Mouse (Mus musculus) cortical plate, adult 2 months (tissue): ENCODE results near the gene 1110002E22Rik.

ENCODE experiments used
- CTCF ChIP-seq: fragments of 200-500 bp; IDR thresholded peaks from 2 replicates; pipeline ENCODE4 v1.5.1; 2011; ENCODE audit warnings: mild to moderate bottlenecking, control low read depth, low read length; ENCODE audit not compliant: insufficient read depth; ENCODE audit errors: extremely low read depth
- POLR2A ChIP-seq: fragments of 200-500 bp; IDR thresholded peaks from 2 replicates; pipeline ENCODE4 v1.6.1; 2011; ENCODE audit warnings: mild to moderate bottlenecking, low read length, control low read depth; ENCODE audit not compliant: insufficient read depth; ENCODE audit errors: extremely low read depth

DNA sequence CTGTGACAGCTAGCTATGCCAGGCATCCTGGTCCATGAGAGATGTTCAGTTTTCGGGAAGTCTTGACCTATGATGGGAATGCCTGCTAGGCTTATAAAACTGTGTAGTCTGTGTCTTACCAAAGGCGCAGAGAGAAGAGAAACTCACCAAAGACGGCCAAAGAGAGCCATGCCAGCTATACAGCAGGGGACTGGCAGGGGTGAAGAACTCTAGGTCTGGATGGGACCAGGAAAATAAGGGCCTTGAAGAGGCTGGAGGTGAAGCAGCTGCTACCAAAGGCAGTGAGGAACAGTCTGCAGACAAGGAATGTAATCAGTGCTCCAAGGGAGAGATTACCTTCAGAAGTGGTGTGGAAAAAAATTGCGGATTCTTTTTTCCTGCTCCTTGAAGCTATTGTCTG, 19.0 kb downstream of the 1110002E22Rik start:
- TF ChIP-seq POLR2A (no peak), CTCF (no peak)
